Mouse (Mus musculus) retina, embryonic 14.5 days (tissue): ENCODE data around the gene Ddo.

Source experiments
- DNase-seq: peaks from one replicate; pipeline ENCODE4 v3.0.0-alpha.2; 2015; ENCODE audit warnings: low spot score

Ddo gene

GRCm38 (mm10) chr10:40629656-40630311, at the start of gene Ddo:
Ddo (plus strand) TSS chr10:40630011.
- no peak for DNase-seq

- DNase-seq = peak; percentile 34
Observed at GRCm38 (mm10) chr10:40583584-40584255, 46.1 kb upstream of the Ddo start.

GRCm38 (mm10) chr10:40592186-40592585, 37.6 kb upstream of the Ddo start:
- no peak for DNase-seq

GRCm38 (mm10) chr10:40597177-40597576, 32.6 kb upstream of the Ddo start:
- DNase-seq = no peak

- DNase-seq = no peak
Observed at GRCm38 (mm10) chr10:40604706-40605394, 25.0 kb upstream of the Ddo start.

GRCm38 (mm10) chr10:40617973-40618372, 11.8 kb upstream of the Ddo start:
- DNase-seq = no peak

- DNase-seq = no peak
Observed at GRCm38 (mm10) chr10:40619760-40620159, 10.1 kb upstream of the Ddo start.

- DNase-seq = peak; percentile 51
Observed at GRCm38 (mm10) chr10:40629140-40629539, 671 bp upstream of the Ddo start.

GRCm38 (mm10) chr10:40630457-40630856, 646 bp downstream of the Ddo start:
- DNase-seq = no peak

GRCm38 (mm10) chr10:40630961-40631360, 1.1 kb downstream of the Ddo start:
- DNase-seq = no peak

- DNase-seq = no peak
Observed at GRCm38 (mm10) chr10:40632087-40632486, 2.3 kb downstream of the Ddo start.

GRCm38 (mm10) chr10:40637331-40637730, 7.5 kb downstream of the Ddo start:
- DNase-seq = no peak

- peak; percentile 32 for DNase-seq
Observed at GRCm38 (mm10) chr10:40638276-40638675, 8.5 kb downstream of the Ddo start.

GRCm38 (mm10) chr10:40638823-40639819, 9.3 kb downstream of the Ddo start:
- peak; percentile 61 for DNase-seq

GRCm38 (mm10) chr10:40640406-40640805, 10.6 kb downstream of the Ddo start:
- no peak for DNase-seq

- DNase-seq = no peak
Observed at GRCm38 (mm10) chr10:40641901-40642300, 12.1 kb downstream of the Ddo start.

GRCm38 (mm10) chr10:40643126-40643525, 13.3 kb downstream of the Ddo start:
- no peak for DNase-seq

- DNase-seq = no peak
Observed at GRCm38 (mm10) chr10:40644456-40644855, 14.6 kb downstream of the Ddo start.

GRCm38 (mm10) chr10:40645346-40645745, 15.5 kb downstream of the Ddo start:
- peak; percentile 42 for DNase-seq

- no peak for DNase-seq
Observed at GRCm38 (mm10) chr10:40648776-40649175, 19.0 kb downstream of the Ddo start.

GRCm38 (mm10) chr10:40649634-40650033, 19.8 kb downstream of the Ddo start:
- peak; percentile 62 for DNase-seq

GRCm38 (mm10) chr10:40651676-40652075, 21.9 kb downstream of the Ddo start:
- no peak for DNase-seq
